Mouse (Mus musculus) forebrain, embryonic 11.5 days (tissue): ENCODE measurements at regions not wholly inside any gene's neighbourhood (a gene's known extent, or its start where the extent isn't known, plus 50 kb on each side); places are given as distances from the start of the nearest gene placed in this dataset.
A peak's percentile ranks its signal among the peaks of the same experiment; 100 is the strongest.

ENCODE experiments used
- ATAC-seq: fragments of 200-750 bp; cut with Nextera tagmentation; replicated peaks from 2 replicates; pipeline ENCODE4 v1.8.0; 2017; ENCODE audit warnings: moderate TSS enrichment; ENCODE audit not compliant: low FRiP score
- DNase-seq: peaks from one replicate; pipeline ENCODE4 v3.0.0-alpha.2; 2017; ENCODE audit warnings: low spot score
- H3K27ac ChIP-seq: fragments of 300-500 bp; sonication (generic); 2 replicates; pipeline ENCODE4 v1.5.1; 2014; ENCODE audit warnings: low read depth, low read length
- H3K27me3 ChIP-seq: fragments of 300-500 bp; sonication (generic); 2 replicates; pipeline ENCODE4 v1.6.1; 2014; ENCODE audit warnings: mild to moderate bottlenecking, low read length, mixed read lengths; ENCODE audit not compliant: control insufficient read depth, insufficient read depth
- H3K36me3 ChIP-seq: fragments of 300-500 bp; sonication (generic); 2 replicates; pipeline ENCODE4 v1.6.1; 2014; ENCODE audit warnings: mild to moderate bottlenecking, low read length, moderate library complexity, mixed read lengths; ENCODE audit not compliant: control insufficient read depth, insufficient read depth
- H3K4me1 ChIP-seq: fragments of 300-500 bp; sonication (generic); replicated peaks from 2 replicates; pipeline ENCODE4 v1.6.1; 2014; ENCODE audit warnings: low read length, mixed read lengths; ENCODE audit not compliant: control insufficient read depth, insufficient read depth
- H3K4me2 ChIP-seq: fragments of 300-500 bp; sonication (generic); 2 replicates; pipeline ENCODE4 v1.6.1; 2014; ENCODE audit warnings: low read depth, mild to moderate bottlenecking, low read length, moderate library complexity, mixed read lengths; ENCODE audit not compliant: severe bottlenecking
- H3K4me3 ChIP-seq: fragments of 300-500 bp; sonication (generic); 2 replicates; pipeline ENCODE4 v1.5.1; 2014; ENCODE audit warnings: low read depth, low read length
- H3K9ac ChIP-seq: fragments of 300-500 bp; sonication (generic); 2 replicates; pipeline ENCODE4 v1.6.1; 2014; ENCODE audit warnings: low read length
- H3K9me3 ChIP-seq: fragments of 300-500 bp; sonication (generic); 2 replicates; pipeline ENCODE4 v1.6.1; 2016; ENCODE audit warnings: low read length, mixed read lengths; ENCODE audit not compliant: control insufficient read depth
- WGBS: fragments of 180-500 bp; shearing (Covaris S2); extraction: QIAGEN DNeasy Blood & Tissue Kit; methylation state at CpG from one replicate; pipeline ENCODE4 v1.1.7; 2014; 5-methylcytosine and 5-hydroxymethylcytosine counted together

- WGBS: 86% methylated on average over 6 of the region's 6 CpGs
- ATAC-seq (no peak), DNase-seq (no peak)
- no peak overlapping the region for H3K4me2 ChIP-seq
- no peaks in the 10 kb centered on the region for H3K4me1 ChIP-seq
- H3K27me3 ChIP-seq: no peaks in the 10 kb centered on the region
- H3K27ac ChIP-seq: no peak overlapping the region
- no peaks in the 10 kb centered on the region for H3K9me3 ChIP-seq
- no peak overlapping the region for H3K9ac ChIP-seq
- H3K4me3 ChIP-seq: no peak overlapping the region
- H3K36me3 ChIP-seq: no peaks in the 10 kb centered on the region
Measured at GRCm38 (mm10) chr6:50784381-50784780, 130.1 kb upstream of the Npvf start.

DNA sequence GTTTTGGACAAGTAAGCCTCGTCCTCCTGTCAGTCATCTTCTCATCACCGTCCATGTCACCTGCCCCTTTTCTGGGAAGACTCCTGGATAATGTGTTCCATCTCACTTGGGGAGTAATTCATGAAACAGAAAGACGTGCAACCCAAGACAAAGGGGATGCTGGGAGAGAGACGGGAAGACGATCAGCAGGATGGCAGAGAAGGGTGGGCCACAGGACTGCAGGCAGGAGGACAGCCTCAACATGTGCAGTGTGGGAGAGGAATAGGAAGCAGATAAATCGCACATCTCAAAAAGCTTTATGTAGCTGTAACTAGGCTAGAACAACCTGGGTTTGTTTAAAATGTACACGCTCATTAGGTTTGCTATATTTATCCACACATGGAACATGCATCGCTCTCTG, 133.4 kb upstream of the Npvf start:
- no peaks in the 10 kb centered on the region for H3K36me3 ChIP-seq
- H3K4me3 ChIP-seq: no peak overlapping the region
- no peaks in the 10 kb centered on the region for H3K4me1 ChIP-seq
- H3K27ac ChIP-seq: no peak overlapping the region
- no peak for DNase-seq
- no peaks in the 10 kb centered on the region for H3K27me3 ChIP-seq
- no peak for ATAC-seq
- no peaks in the 10 kb centered on the region for H3K9me3 ChIP-seq
- WGBS: 91% methylated on average over 8 of the region's 8 CpGs
- no peak overlapping the region for H3K4me2 ChIP-seq
- no peak overlapping the region for H3K9ac ChIP-seq

GRCm38 (mm10) chr6:50799963-50800362, 145.7 kb upstream of the Npvf start:
- H3K9me3 ChIP-seq: no peaks in the 10 kb centered on the region
- no peak overlapping the region for H3K4me2 ChIP-seq
- H3K4me3 ChIP-seq: no peak overlapping the region
- no peak overlapping the region for H3K27ac ChIP-seq
- H3K27me3 ChIP-seq: peaks cover 24% of the 10 kb centered on the region
- no peaks in the 10 kb centered on the region for H3K36me3 ChIP-seq
- WGBS: 84% methylated on average over 4 of the region's 4 CpGs
- ATAC-seq: no peak
- DNase-seq: no peak
- no peaks in the 10 kb centered on the region; the same call in 1 of the 2 replicates for H3K4me1 ChIP-seq
- no peak overlapping the region for H3K9ac ChIP-seq

- H3K9me3 ChIP-seq: no peaks in the 10 kb centered on the region
- no peak for DNase-seq
- no peak overlapping the region for H3K9ac ChIP-seq
- H3K36me3 ChIP-seq: no peaks in the 10 kb centered on the region
- H3K4me3 ChIP-seq: no peak overlapping the region
- no peak overlapping the region for H3K27ac ChIP-seq
- WGBS: 26% methylated on average over 7 of the region's 7 CpGs
- H3K27me3 ChIP-seq: peaks cover 32% of the 10 kb centered on the region
- ATAC-seq: no peak
- no peak overlapping the region for H3K4me2 ChIP-seq
- H3K4me1 ChIP-seq: no peaks in the 10 kb centered on the region; the same call in 1 of the 2 replicates
Measured at GRCm38 (mm10) chr6:50802956-50803355, 148.7 kb upstream of the Npvf start.

DNA sequence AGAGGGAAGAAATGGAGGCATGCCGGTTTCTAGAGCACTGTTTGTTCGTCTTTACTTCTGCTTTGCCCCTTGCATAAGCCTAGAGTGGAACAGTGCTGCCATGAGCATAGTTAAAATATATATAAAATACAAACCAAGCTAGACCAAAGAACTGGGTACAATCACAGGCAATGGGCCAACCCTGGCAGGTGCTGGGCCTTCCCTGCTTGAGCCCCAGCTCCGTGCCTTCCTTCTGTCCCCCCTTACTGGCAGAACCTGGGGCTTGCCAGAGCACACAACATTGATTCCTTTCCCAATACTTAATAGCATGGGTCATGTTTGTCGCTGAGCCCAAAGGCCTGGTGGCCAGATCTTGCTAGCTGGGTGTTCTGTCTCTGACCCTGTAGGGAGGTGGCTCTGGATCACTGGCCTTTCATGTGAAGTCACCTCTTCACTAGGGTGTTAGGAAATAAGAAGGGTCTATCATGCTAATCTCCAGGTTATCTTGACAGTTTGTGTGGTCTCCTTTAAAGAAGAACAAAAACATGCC, 150.3 kb upstream of the Npvf start:
- Histone ChIP-seq H3K9me3 (no peaks in the 10 kb centered on the region), H3K9ac (no peak overlapping the region), H3K36me3 (no peaks in the 10 kb centered on the region), H3K27ac (no peak overlapping the region), H3K27me3 (peaks cover 32% of the 10 kb centered on the region), H3K4me2 (no peak overlapping the region), H3K4me3 (no peak overlapping the region), H3K4me1 (no peaks in the 10 kb centered on the region; the same call in 1 of the 2 replicates)
- 88% methylated on average over 4 of the region's 4 CpGs for WGBS
- no peak for ATAC-seq
- no peak for DNase-seq

GRCm38 (mm10) chr6:50806376-50807077, 152.3 kb upstream of the Npvf start:
- H3K4me1 ChIP-seq: no peaks in the 10 kb centered on the region; the same call in 1 of the 2 replicates
- 8% methylated on average over 7 of the region's 7 CpGs for WGBS

DNA sequence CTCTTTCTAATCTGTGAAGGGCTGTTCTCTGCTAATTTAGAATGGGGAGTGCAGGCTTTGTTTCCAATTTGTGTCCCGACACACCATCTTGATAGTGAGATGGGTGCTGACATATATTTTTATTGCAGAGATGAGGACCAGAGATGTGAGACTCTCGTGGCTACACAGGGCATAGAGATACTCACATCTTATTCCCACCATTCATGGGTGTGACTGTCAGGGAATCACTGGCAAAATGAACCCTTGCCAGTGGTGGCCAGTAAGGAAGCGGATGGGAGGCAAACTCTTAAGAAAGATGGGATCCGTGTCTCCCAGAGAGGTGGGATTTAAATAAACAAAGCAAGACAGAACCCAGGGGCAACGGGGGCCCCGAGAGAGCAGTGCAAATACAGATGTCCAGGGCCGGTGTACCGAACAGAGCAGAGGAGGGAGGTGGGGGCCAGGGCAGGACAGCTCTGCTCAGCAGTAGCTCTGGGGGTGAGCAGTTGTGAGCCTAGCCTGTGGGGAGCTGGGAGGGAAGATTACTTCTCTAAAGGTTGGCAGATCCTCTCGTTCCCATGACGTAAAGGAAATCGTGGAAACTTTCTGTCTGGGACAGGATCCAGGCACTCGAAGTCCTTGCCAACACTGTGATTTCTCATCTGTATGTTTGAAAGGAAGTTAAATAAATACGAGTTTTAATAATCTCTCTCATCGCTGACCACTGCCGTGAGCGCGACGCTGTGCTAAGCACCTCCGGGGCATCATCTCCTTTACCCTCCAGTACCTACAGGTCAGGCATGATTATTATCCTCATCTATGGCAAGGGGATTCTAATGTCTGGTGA, 153.2 kb upstream of the Npvf start:
- peaks cover 20% of the 10 kb centered on the region for H3K27me3 ChIP-seq
- H3K4me1 ChIP-seq: no peaks in the 10 kb centered on the region; the same call in 1 of the 2 replicates
- H3K9ac ChIP-seq: no peak overlapping the region
- no peaks in the 10 kb centered on the region for H3K9me3 ChIP-seq
- DNase-seq (no peak), ATAC-seq (no peak)
- WGBS: 67% methylated on average over 19 of the region's 19 CpGs
- no peak overlapping the region for H3K4me2 ChIP-seq
- no peak overlapping the region for H3K27ac ChIP-seq
- no peaks in the 10 kb centered on the region for H3K36me3 ChIP-seq
- H3K4me3 ChIP-seq: no peak overlapping the region

More at GRCm38 (mm10) chr6:50806376-50807077, 152.3 kb upstream of the Npvf start:
- Histone ChIP-seq H3K9me3 (no peaks in the 10 kb centered on the region), H3K27me3 (peaks cover 24% of the 10 kb centered on the region), H3K4me3 (no peak overlapping the region), H3K4me2 (no peak overlapping the region), H3K9ac (no peak overlapping the region), H3K36me3 (no peaks in the 10 kb centered on the region), H3K27ac (no peak overlapping the region)
- DNase-seq (peak; percentile 68), ATAC-seq (peak; percentile 55)

DNA sequence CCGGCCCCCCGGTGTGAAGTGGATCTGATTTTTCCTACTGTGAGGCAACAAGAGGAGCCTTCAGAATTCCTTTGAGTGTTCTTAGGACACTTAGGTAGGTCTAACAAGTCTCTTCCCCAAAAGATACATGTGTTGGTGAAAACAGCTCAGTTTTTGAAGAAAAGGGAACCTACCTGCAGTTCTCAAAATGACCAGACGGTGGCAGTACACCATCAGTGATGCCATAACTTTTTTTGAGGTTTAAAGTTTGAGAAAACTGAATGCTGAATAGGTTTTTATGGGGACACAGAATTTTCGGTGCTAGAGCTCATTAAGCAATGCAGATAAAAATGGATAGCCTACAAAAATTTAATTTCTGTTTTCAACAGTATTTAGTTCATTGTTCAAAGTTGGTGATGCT, 153.9 kb upstream of the Npvf start:
- DNase-seq (peak; percentile 83), ATAC-seq (no peak)
- H3K36me3 ChIP-seq: no peaks in the 10 kb centered on the region
- no peak overlapping the region for H3K9ac ChIP-seq
- H3K9me3 ChIP-seq: no peaks in the 10 kb centered on the region
- H3K4me3 ChIP-seq: no peak overlapping the region
- H3K4me2 ChIP-seq: no peak overlapping the region
- peaks cover 20% of the 10 kb centered on the region for H3K27me3 ChIP-seq
- no peak overlapping the region for H3K27ac ChIP-seq
- no peaks in the 10 kb centered on the region; the same call in 1 of the 2 replicates for H3K4me1 ChIP-seq
- WGBS: 14% methylated on average over 4 of the region's 4 CpGs
